Mouse (Mus musculus): ENCODE results near the gene Glipr1l3.

- no peak for TF ChIP-seq EP300 (IDR thresholded peaks at IDR 0.05)
- TF ChIP-seq CTCF (IDR thresholded peaks at IDR 0.05): no peak
Measured at GRCm38 (mm10) chr10:112110401-112110800, 49.7 kb downstream of the Glipr1l3 start.
